Mouse (Mus musculus) G1E (cell line): Measurements from ENCODE around the gene Tmem131l. TPM values are rescaled to one million over a fixed set of nuclear protein-coding genes. Genes with fewer than 3 reads are reported as not detected.

Source experiments
- ATAC-seq: 2 replicates; pipeline ENCODE4 v1.8.0; 2016; ENCODE audit warnings: mild to moderate bottlenecking; ENCODE audit not compliant: insufficient number of reproducible peaks, poor library complexity, low FRiP score, severe bottlenecking; ENCODE audit errors: extremely low read depth
- DNase-seq: peaks from one replicate; pipeline ENCODE4 v3.0.0; 2012; ENCODE audit warnings: low spot score
- H3K27me3 ChIP-seq: 2 replicates; pipeline ENCODE4 v1.6.1; 2012; ENCODE audit warnings: mild to moderate bottlenecking, low read length, inconsistent platforms; ENCODE audit not compliant: insufficient read depth
- H3K36me3 ChIP-seq: replicated peaks from 2 replicates; pipeline ENCODE3; 2012; ENCODE audit warnings: mild to moderate bottlenecking, inconsistent platforms
- H3K4me1 ChIP-seq: 2 replicates; pipeline ENCODE4 v1.6.1; 2012; ENCODE audit warnings: low read depth, low read length, inconsistent platforms, mixed read lengths; ENCODE audit not compliant: insufficient read depth
- H3K4me3 ChIP-seq: 2 replicates; pipeline ENCODE4 v1.5.1; 2012; ENCODE audit warnings: low read depth, mild to moderate bottlenecking, inconsistent platforms, low read length, moderate library complexity, mixed read lengths
- H3K9me3 ChIP-seq: replicated peaks from 2 replicates; pipeline ENCODE4 v1.6.1; 2012; ENCODE audit warnings: inconsistent platforms
- CTCF ChIP-seq: IDR thresholded peaks from 2 replicates; pipeline ENCODE4 v1.5.1; 2012; ENCODE audit warnings: low read depth, low read length, inconsistent platforms, mixed read lengths
- GATA1 ChIP-seq: IDR thresholded peaks from 2 replicates; pipeline ENCODE4 v1.6.1; 2012; ENCODE audit warnings: borderline replicate concordance, low read length, inconsistent platforms, mixed read lengths
- GATA2 ChIP-seq: IDR thresholded peaks from 2 replicates; pipeline ENCODE4 v1.6.1; 2012; ENCODE audit warnings: low read depth, low read length, inconsistent platforms, borderline replicate concordance
- POLR2AphosphoS5 ChIP-seq: IDR thresholded peaks from 2 replicates; pipeline ENCODE4 v1.6.1; 2012; ENCODE audit warnings: low read depth, low read length, inconsistent platforms; ENCODE audit not compliant: insufficient replicate concordance
- TAL1 ChIP-seq: conservative IDR thresholded peaks from 2 replicates; pipeline ENCODE4 v1.6.1; 2012; ENCODE audit warnings: low read depth, low read length, inconsistent platforms, mixed read lengths
- polyA plus RNA-seq: library from polyadenylated mRNA; stranded (reverse); fragments of >175 nt; gene quantifications from 2 replicates; pipeline ENCODE4 v1.2.3, GENCODE M21; 2012
- total RNA-seq, 2 experiments: library from RNA; stranded (forward) in 1 of 2; stranded (reverse) in 1 of 2; fragments of 200-1000 nt in 1 of 2; fragments of >200 nt in 1 of 2; fragmentation: Nextera tagmentation in 1 of 2; gene quantifications; 2 replicates each; pipeline ENCODE4 v1.2.3; 2014 to 2017

Tmem131l gene
- total and polyA plus RNA-seq, 3 experiments, result 35.0 to 97.1 (median 43.4) TPM

DNA sequence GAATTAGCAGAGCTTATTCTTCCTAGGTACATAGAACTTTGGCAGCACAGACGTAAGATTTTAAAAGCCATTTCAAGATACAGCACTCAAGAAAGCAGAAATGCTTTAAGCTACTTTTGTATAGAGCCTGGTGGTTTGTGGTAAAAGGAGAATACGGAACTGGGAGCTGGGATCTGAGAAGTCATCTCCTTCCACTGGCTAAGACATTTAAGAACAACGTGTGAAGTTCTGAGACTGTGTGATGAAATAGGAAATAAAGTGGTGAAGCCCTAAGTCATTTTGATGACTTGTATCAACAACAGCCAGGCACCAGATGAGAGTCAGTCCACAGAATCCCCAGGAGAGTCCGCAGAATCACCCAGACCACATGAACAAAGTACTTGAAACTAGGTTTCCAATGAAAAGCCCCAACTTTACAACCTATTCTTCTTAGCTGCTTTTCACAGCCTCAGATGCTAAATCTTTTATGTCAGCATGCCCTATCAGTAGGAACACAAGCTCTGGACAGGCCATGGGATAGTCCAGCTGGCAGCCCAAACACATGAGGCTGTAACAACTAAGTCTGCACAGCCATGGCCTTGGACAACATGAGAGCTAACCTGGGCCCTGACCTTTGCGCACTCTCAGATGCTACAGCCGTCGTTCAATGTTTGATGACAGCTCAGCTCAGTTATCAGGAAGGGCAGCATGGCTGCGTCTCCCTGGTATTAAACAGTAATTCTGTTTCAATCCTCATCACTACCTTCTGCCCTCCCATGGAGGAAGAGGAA, 92.3 kb downstream of the Tmem131l start:
- DNase-seq (no peak), ATAC-seq (no peak)
- H3K36me3 ChIP-seq, result peaks cover 84% of the 10 kb centered on the region
- no peaks in the 10 kb centered on the region for H3K27me3 ChIP-seq
- H3K4me3 ChIP-seq, result no peak overlapping the region
- TF ChIP-seq CTCF, result no peak
- TF ChIP-seq TAL1, result no peak
- TF ChIP-seq GATA2, result no peak
- no peak for TF ChIP-seq POLR2AphosphoS5
- TF ChIP-seq GATA1, result no peak
- peaks cover 2% of the 10 kb centered on the region for H3K4me1 ChIP-seq
- no peaks in the 10 kb centered on the region for H3K9me3 ChIP-seq

DNA sequence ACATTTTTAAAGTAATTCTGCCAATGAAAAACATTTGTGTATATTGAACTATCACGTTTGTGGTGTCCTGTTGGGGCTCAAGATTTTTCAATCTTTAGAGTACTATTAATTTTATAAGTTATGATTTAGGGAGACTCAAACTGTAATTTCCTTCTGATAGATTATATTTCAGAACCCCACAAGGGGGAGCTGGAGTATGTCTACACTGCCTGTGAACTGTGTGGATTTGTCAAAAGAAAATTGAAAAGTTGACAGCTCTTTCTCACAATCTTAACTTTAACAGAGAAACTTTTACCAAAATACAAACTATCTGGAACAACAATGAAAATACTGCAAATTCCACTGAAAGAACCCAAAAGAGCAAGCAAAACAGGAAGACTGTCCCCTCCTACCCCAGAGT, 93.1 kb downstream of the Tmem131l start:
- TF ChIP-seq GATA1 (no peak), POLR2AphosphoS5 (no peak), GATA2 (no peak), CTCF (no peak), TAL1 (no peak)
- Histone ChIP-seq H3K36me3 (peaks cover 86% of the 10 kb centered on the region), H3K9me3 (no peaks in the 10 kb centered on the region), H3K4me3 (no peak overlapping the region), H3K4me1 (peaks cover 2% of the 10 kb centered on the region), H3K27me3 (no peaks in the 10 kb centered on the region)
- no peak for ATAC-seq
- no peak for DNase-seq

DNA sequence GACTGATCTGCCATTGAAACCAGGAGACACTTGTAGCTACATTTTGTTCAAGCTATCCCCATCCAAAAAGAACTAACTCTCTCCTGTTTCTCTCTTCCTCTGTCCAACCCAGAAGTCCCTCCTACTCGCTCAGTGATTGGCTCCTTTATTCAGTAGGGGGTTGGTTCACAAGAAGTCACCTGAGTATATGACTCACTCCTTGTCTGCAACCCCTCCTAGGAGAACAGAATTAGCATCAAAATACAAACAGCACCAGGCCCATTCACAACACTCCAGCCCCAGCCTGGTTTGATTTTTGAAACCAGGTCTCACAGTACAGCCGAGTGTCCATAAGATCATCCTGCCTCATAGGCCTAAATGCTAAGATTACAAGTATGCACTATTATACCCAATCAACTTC, 96.3 kb downstream of the Tmem131l start:
- Histone ChIP-seq H3K4me1 (peaks cover 2% of the 10 kb centered on the region; the same call in 1 of the 2 replicates), H3K4me3 (no peak overlapping the region), H3K27me3 (no peaks in the 10 kb centered on the region), H3K9me3 (no peaks in the 10 kb centered on the region), H3K36me3 (peaks cover 86% of the 10 kb centered on the region)
- ATAC-seq (no peak), DNase-seq (no peak)
- TF ChIP-seq GATA2 (no peak), GATA1 (no peak), TAL1 (no peak), CTCF (no peak), POLR2AphosphoS5 (no peak)

DNA sequence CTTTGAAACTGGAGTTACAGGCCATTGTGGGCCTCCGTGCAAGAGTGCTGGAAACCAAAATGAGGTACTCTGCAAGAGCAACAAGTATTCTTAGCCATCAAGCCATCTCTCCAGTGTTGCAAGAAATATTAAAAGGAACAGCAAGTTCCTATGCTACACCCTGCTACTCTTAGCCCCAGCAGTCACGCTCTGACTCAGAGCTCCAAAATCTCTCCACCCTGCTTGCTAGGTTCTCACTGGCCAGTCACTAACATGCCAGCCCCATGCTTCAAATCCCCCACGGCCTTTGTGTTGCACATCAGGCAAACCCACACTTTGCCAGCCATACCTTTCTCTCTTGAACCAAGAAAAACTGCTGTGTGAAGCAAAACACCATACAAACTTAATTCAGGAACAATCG, 96.8 kb downstream of the Tmem131l start:
- TF ChIP-seq GATA1 (no peak), TAL1 (no peak), POLR2AphosphoS5 (no peak), GATA2 (no peak), CTCF (no peak)
- peaks cover 2% of the 10 kb centered on the region; the same call in 1 of the 2 replicates for H3K4me1 ChIP-seq
- DNase-seq (no peak), ATAC-seq (no peak)
- H3K27me3 ChIP-seq, result no peaks in the 10 kb centered on the region
- no peaks in the 10 kb centered on the region for H3K9me3 ChIP-seq
- H3K36me3 ChIP-seq, result peaks cover 86% of the 10 kb centered on the region
- H3K4me3 ChIP-seq, result no peak overlapping the region

DNA sequence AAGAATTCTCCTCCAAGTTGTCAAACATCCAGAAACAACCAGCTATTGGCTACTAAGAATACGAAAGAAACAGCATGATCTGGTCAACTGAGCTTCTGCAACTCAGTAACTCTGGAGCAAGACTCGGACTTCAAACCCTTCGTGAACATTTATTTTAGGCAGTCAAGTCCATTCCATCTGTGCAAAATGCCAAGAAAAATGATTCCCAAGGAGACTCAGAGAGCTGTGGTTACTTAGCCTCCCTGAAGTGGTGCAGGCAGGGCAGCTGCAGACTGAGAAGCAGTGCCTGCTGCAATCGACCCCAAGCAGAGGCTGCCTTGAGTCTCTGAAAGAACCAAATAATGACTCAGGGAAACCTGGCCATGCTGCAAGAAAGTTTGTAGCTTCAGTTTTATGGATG, 98.1 kb downstream of the Tmem131l start:
- H3K36me3 ChIP-seq, result peaks cover 87% of the 10 kb centered on the region
- H3K4me3 ChIP-seq, result no peak overlapping the region
- H3K9me3 ChIP-seq, result no peaks in the 10 kb centered on the region
- ATAC-seq (no peak), DNase-seq (no peak)
- no peaks in the 10 kb centered on the region for H3K4me1 ChIP-seq
- H3K27me3 ChIP-seq, result no peaks in the 10 kb centered on the region
- TF ChIP-seq CTCF (no peak), GATA2 (no peak), TAL1 (no peak), POLR2AphosphoS5 (no peak), GATA1 (no peak)

GRCm38 (mm10) chr3:83938871-83939270, 101.1 kb downstream of the Tmem131l start:
- H3K4me1 ChIP-seq, result no peaks in the 10 kb centered on the region
- no peak overlapping the region for H3K4me3 ChIP-seq
- no peaks in the 10 kb centered on the region for H3K9me3 ChIP-seq
- DNase-seq (no peak), ATAC-seq (no peak)
- H3K27me3 ChIP-seq, result no peaks in the 10 kb centered on the region
- TF ChIP-seq TAL1 (no peak), GATA1 (no peak), POLR2AphosphoS5 (no peak), CTCF (no peak), GATA2 (no peak)
- H3K36me3 ChIP-seq, result peaks cover 95% of the 10 kb centered on the region
